8 mouse cellular contexts compared by ENCODE assay signal in the genomic region with DNA sequence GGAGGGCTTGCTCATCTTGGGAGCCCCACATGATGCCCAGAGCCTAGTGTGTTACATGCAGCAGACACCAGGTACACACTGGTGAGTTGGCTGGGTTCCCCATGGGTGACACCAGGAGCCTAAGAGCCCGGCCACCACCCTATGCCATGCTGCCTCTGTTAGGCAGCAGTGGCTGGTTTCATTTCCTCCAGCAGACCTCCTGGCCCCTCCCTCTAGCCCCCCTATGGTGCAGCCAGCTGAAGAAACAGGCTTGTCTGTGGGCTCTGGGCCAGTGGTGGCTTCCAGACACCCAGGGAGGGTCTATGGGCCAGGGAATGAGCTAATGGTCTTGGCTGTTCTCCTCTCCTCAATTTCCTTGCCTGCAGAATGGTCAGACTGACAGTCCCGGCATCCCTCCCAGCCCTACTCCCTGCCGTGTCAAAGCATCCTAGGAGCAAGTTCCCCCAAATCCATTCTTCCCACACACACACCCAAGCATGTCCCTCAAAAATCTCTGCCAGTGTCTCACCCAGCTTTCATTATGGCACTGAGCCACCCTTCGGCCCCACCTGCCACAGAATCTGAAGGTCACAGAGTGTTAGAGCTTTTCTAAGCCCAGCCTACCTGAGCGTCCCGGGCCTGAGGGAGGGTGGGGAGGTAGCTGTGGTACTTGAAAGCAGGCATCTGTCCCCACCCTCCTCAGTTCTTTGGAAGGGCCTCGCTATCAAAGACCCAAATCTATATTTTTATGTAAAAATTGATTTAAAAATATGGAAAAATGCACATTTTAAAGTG. TPM values are rescaled to one million over a fixed set of nuclear protein-coding genes. Genes with fewer than 3 reads are reported as not detected.
DNase-seq lines count a peak whose midpoint lies in the region; ATAC-seq lines count a peak whose summit lies in the region.

No protein-coding gene starts in this region.

- peak overlapping the region; percentile 10; the same call in 1 of the 2 replicates for H3K4me2 ChIP-seq in limb, embryonic 11.5 days (ENCODE audit: low read depth, severe bottlenecking)

- no peak overlapping the region; the same call in 1 of the 2 replicates for H3K9ac ChIP-seq in limb, embryonic 11.5 days (ENCODE audit: low read length)

- no peaks in the 10 kb centered on the region for H3K27me3 ChIP-seq in limb, embryonic 11.5 days (ENCODE audit: control insufficient read depth, insufficient read depth, low read length)

- H3K27ac ChIP-seq in limb, embryonic 11.5 days (replicated peaks; ENCODE audit: low read depth, low read length): no peak overlapping the region

- H3K9me3 ChIP-seq in limb, embryonic 11.5 days (ENCODE audit: control insufficient read depth, low read length): no peaks in the 10 kb centered on the region

- intact Hi-C loops in left cerebral cortex, postnatal 4 days (cut with DNase I): no loop called here

- no peaks in the 10 kb centered on the region for H3K36me3 ChIP-seq in limb, embryonic 11.5 days (ENCODE audit: control insufficient read depth, insufficient read depth, low read length)

- peak; percentile 21 to 27 for DNase-seq in cerebellum, adult 18-20 months
- no peak for DNase-seq in cerebellum, adult 8-10 months
- peak; percentile 96 for DNase-seq in left cerebral cortex, postnatal 4 days
- DNase-seq in left cerebral cortex, adult 9 months (ENCODE audit: low spot score in 2 of 2): no peak
- peak; percentile 54 to 84 for DNase-seq in cerebellum, postnatal 4 days (ENCODE audit: low spot score in 2 of 2)
- peak; percentile 58 for DNase-seq in limb, embryonic 11.5 days (ENCODE audit: low spot score)
- DNase-seq in adrenal gland, adult 2 months: no peak
- DNase-seq in ovary, postnatal 36 days (ENCODE audit: low spot score): no peak

- no peak for ATAC-seq in limb, embryonic 11.5 days (ENCODE audit: insufficient number of reproducible peaks, low FRiP score, low TSS enrichment, low read depth)

- H3K4me1 ChIP-seq in limb, embryonic 11.5 days (ENCODE audit: control insufficient read depth, insufficient read depth, low read length): peaks cover 63% of the 10 kb centered on the region

- H3K4me3 ChIP-seq in limb, embryonic 11.5 days (ENCODE audit: low read depth, low read length): no peak overlapping the region

- 41% methylated on average over 7 of the region's 7 CpGs for WGBS in limb, embryonic 11.5 days

RNA-seq across cellular contexts. Expression of a gene that starts 29.6 kb away (rescaled TPM):
- 10 to 100 TPM; 19.6 to 21.4 TPM for total RNA-seq in left cerebral cortex, postnatal 4 days (2021)
- polyA plus RNA-seq in limb, embryonic 11.5 days (2014; fragmentation: Nextera tagmentation; extraction: Ambion mirVana): 36.3 and 36.9 TPM in 2 replicates
- 100 to 1,000 TPM; 424 to 432 TPM for total RNA-seq in adrenal gland, adult 2 months (2021)
- 523 and 701 TPM in 2 replicates for polyA plus RNA-seq in adrenal gland, adult 2 months (2012; rRNA removed)

RNA-seq across cellular contexts. Expression of a gene that starts 30.7 kb away (rescaled TPM):
- under 1 TPM in 1 of 2 experiments, not detected in 1; 0.20 TPM for total RNA-seq in left cerebral cortex, postnatal 4 days (2021)
- polyA plus RNA-seq in limb, embryonic 11.5 days (2014; fragmentation: Nextera tagmentation; extraction: Ambion mirVana): 0.07 TPM in 1 of 2 replicates, not detected in the other
- 1 to 10 TPM; 1.0 to 2.2 TPM for total RNA-seq in adrenal gland, adult 2 months (2021)
- polyA plus RNA-seq in adrenal gland, adult 2 months (2012; rRNA removed): 0.45 and 0.90 TPM in 2 replicates

RNA-seq across cellular contexts. Expression of a gene that starts 59.1 kb away (rescaled TPM):
- total RNA-seq in left cerebral cortex, postnatal 4 days (2021): under 1 TPM in 1 of 2 experiments, not detected in 1; 0.12 TPM
- polyA plus RNA-seq in limb, embryonic 11.5 days (2014; fragmentation: Nextera tagmentation; extraction: Ambion mirVana): 0.08 and 0.14 TPM in 2 replicates
- total RNA-seq in adrenal gland, adult 2 months (2021): under 1 TPM in 1 of 2 experiments, not detected in 1; 0.21 TPM
- polyA plus RNA-seq in adrenal gland, adult 2 months (2012; rRNA removed): not detected in 2 replicates

Comparison
In these comparisons a context has a peak if more than half of its experiments do, and no peak if none do; other contexts are left out.
1. DNase-seq: peak in cerebellum, adult 18-20 months (2 of 2), left cerebral cortex, postnatal 4 days (single experiment), cerebellum, postnatal 4 days (2 of 2) and limb, embryonic 11.5 days (single experiment); none in cerebellum, adult 8-10 months (single experiment), left cerebral cortex, adult 9 months (0 of 2), adrenal gland, adult 2 months (single experiment) and ovary, postnatal 36 days (single experiment).
2. RNA of a gene that starts 29.6 kb away (total RNA-seq): 424 to 432 TPM in adrenal gland, adult 2 months; 19.6 to 21.4 TPM in left cerebral cortex, postnatal 4 days; every median in the first group is over 10 times any median in the second.